ENCODE assay signal across 14 mouse cellular contexts in genomic region chr9:66090593-66091244, GRCm38 (mm10). TPM values are rescaled to one million over a fixed set of nuclear protein-coding genes. Genes with fewer than 3 reads are reported as not detected.
DNase-seq lines count a peak whose midpoint lies in the region; ATAC-seq and TF ChIP-seq lines count a peak whose summit lies in the region.
"Had no signal": no experiment of that assay in that cellular context is flagged by ENCODE, and none has a peak within 500 bp of the region (broad histone marks: within the 10 kb centered on the region; RNA-seq: fewer than 3 reads in every experiment).

No protein-coding gene starts in this region.

- no peaks in the 10 kb centered on the region for H3K9me3 ChIP-seq in stomach, embryonic 16.5 days (replicated peaks; ENCODE audit: control insufficient read depth, low read length)

- H3K9ac ChIP-seq in stomach, embryonic 16.5 days (ENCODE audit: low read length), result no peak overlapping the region
- H3K9ac ChIP-seq: liver, embryonic 14.5 days had no signal

- H3K36me3 ChIP-seq in stomach, embryonic 16.5 days (ENCODE audit: control insufficient read depth, insufficient read depth, low read length), result peaks cover 33% of the 10 kb centered on the region

- no peak for ATAC-seq in stomach, embryonic 16.5 days (ENCODE audit: insufficient read depth, low FRiP score)
- ATAC-seq: forebrain, embryonic 14.5 days had no signal

- no peak for TF ChIP-seq CTCF in layer of hippocampus, adult 2 months (conservative IDR thresholded peaks at IDR 0.05)

- peak; percentile 25 to 49 for DNase-seq in cerebellum, postnatal 10 days
- no peak for DNase-seq in cerebellum, adult 18-20 months
- DNase-seq in layer of hippocampus, adult 2 months (ENCODE audit: low spot score in 2 of 2), result no peak
- DNase-seq in layer of hippocampus, postnatal 14 days (ENCODE audit: low spot score in 2 of 2), result no peak
- DNase-seq in right cerebral cortex, postnatal 10 days (ENCODE audit: low spot score in 2 of 2), result peak; percentile 36 to 39
- no peak for DNase-seq in right cerebral cortex, postnatal 14 days
- DNase-seq in urinary bladder, adult 18-20 months (ENCODE audit: low spot score in 2 of 2), result no peak
- DNase-seq: cerebellum, adult 11 months; gastrocnemius, postnatal 36 days; layer of hippocampus, postnatal 36 days; retina, postnatal 1 day had no signal

- H3K4me3 ChIP-seq in layer of hippocampus, adult 2 months, result no peak overlapping the region
- H3K4me3 ChIP-seq in stomach, embryonic 16.5 days (replicated peaks; ENCODE audit: low read length), result no peak overlapping the region

- H3K27me3 ChIP-seq in stomach, embryonic 16.5 days (ENCODE audit: control insufficient read depth, insufficient read depth, low read length), result no peaks in the 10 kb centered on the region

- no peak overlapping the region for H3K4me2 ChIP-seq in stomach, embryonic 16.5 days (ENCODE audit: low read depth, low read length)

- WGBS in stomach, embryonic 16.5 days, result 80% methylated on average over 13 of the region's 13 CpGs

- H3K4me1 ChIP-seq in stomach, embryonic 16.5 days (ENCODE audit: control insufficient read depth, insufficient read depth, low read length), result peaks cover 20% of the 10 kb centered on the region

- H3K27ac ChIP-seq in layer of hippocampus, adult 2 months, result peak overlapping the region; percentile 55; the same call in 1 of the 2 replicates
- H3K27ac ChIP-seq in stomach, embryonic 16.5 days (ENCODE audit: low read length), result peak overlapping the region; percentile 48
- H3K27ac ChIP-seq: liver, embryonic 14.5 days had no signal

RNA-seq across cellular contexts. Expression of gene Snx22, which starts 21.2 kb away (rescaled TPM):
- 1 to 10 TPM; 4.6 to 6.9 TPM for total RNA-seq in layer of hippocampus, adult 2 months (2021)
- total RNA-seq in layer of hippocampus, postnatal 14 days (2021), result 1 to 10 TPM; 7.2 to 9.0 TPM
- polyA plus RNA-seq in stomach, embryonic 16.5 days (2015; fragmentation: Nextera tagmentation; extraction: Ambion mirVana), result 3.1 and 4.3 TPM in 2 replicates

RNA-seq across cellular contexts. Expression of gene Ppib, which starts 30.7 kb away (rescaled TPM):
- 100 to 1,000 TPM; 195 to 201 TPM for total RNA-seq in layer of hippocampus, adult 2 months (2021)
- 100 to 1,000 TPM; 252 to 276 TPM for total RNA-seq in layer of hippocampus, postnatal 14 days (2021)
- polyA plus RNA-seq in stomach, embryonic 16.5 days (2015; fragmentation: Nextera tagmentation; extraction: Ambion mirVana), result 835 and 861 TPM in 2 replicates

RNA-seq across cellular contexts. Expression of gene Snx1, which starts 35.7 kb away (rescaled TPM):
- total RNA-seq in layer of hippocampus, adult 2 months (2021), result 10 to 100 TPM; 85.5 to 86.1 TPM
- total RNA-seq in layer of hippocampus, postnatal 14 days (2021), result 10 to 100 TPM; 68.5 to 70.6 TPM
- polyA plus RNA-seq in stomach, embryonic 16.5 days (2015; fragmentation: Nextera tagmentation; extraction: Ambion mirVana), result 121 and 122 TPM in 2 replicates

RNA-seq across cellular contexts. Expression of gene Ciao2a, which starts 35.7 kb away (rescaled TPM):
- total RNA-seq in layer of hippocampus, adult 2 months (2021), result 10 to 100 TPM; 25.9 to 26.3 TPM
- 10 to 100 TPM; 25.7 to 26.2 TPM for total RNA-seq in layer of hippocampus, postnatal 14 days (2021)
- 144 and 158 TPM in 2 replicates for polyA plus RNA-seq in stomach, embryonic 16.5 days (2015; fragmentation: Nextera tagmentation; extraction: Ambion mirVana)

Comparison
In these comparisons a context has a peak if more than half of its experiments do, and no peak if none do; other contexts are left out.
1. DNase-seq: peak in cerebellum, postnatal 10 days (2 of 2) and right cerebral cortex, postnatal 10 days (2 of 2); none in cerebellum, adult 18-20 months (0 of 2), layer of hippocampus, adult 2 months (0 of 2), layer of hippocampus, postnatal 14 days (0 of 2), right cerebral cortex, postnatal 14 days (single experiment) and urinary bladder, adult 18-20 months (0 of 2).